Mouse (Mus musculus) liver, embryonic 12.5 days (tissue): ENCODE results near the gene Lrrc25. TPM values are rescaled to one million over a fixed set of nuclear protein-coding genes. Genes with fewer than 3 reads are reported as not detected.

Source experiments
- polyA plus RNA-seq: library from polyadenylated mRNA; unstranded; fragments of >200 nt; fragmentation: Nextera tagmentation; extraction: Ambion mirVana; gene quantifications from 2 replicates; pipeline ENCODE4 v1.2.1, GENCODE M21; 2016

The Lrrc25 gene
- polyA plus RNA-seq, 1 experiment from 2014 or later = 4.6 TPM

Other genes starting within 250 kb of the Lrrc25 start
- gene Comp, start 242.6 kb upstream of the Lrrc25 start, polyA plus RNA-seq = 0.27 and 0.63 TPM in 2 replicates
- 6.6 and 6.9 TPM in 2 replicates for gene Crtc1, start 176.6 kb upstream of the Lrrc25 start, polyA plus RNA-seq
- 9.4 and 9.5 TPM in 2 replicates for gene Klhl26, start 139.2 kb upstream of the Lrrc25 start, polyA plus RNA-seq
- 0.18 and 0.37 TPM in 2 replicates for gene Tmem59l, start 128.8 kb upstream of the Lrrc25 start, polyA plus RNA-seq
- 3.9 and 4.0 TPM in 2 replicates for gene Crlf1, start 123.0 kb upstream of the Lrrc25 start, polyA plus RNA-seq
- 85.6 and 86.6 TPM in 2 replicates for gene Rex1bd, start 109.4 kb upstream of the Lrrc25 start, polyA plus RNA-seq
- 841 and 876 TPM in 2 replicates for gene Uba52, start 105.4 kb upstream of the Lrrc25 start, polyA plus RNA-seq
- gene Fkbp8, start 88.4 kb upstream of the Lrrc25 start, polyA plus RNA-seq = 223 and 224 TPM in 2 replicates
- gene Kxd1, start 88.2 kb upstream of the Lrrc25 start, polyA plus RNA-seq = 44.7 and 45.0 TPM in 2 replicates
- gene Ell, start 76.7 kb upstream of the Lrrc25 start, polyA plus RNA-seq = 13.1 TPM in 2 replicates
- gene Isyna1, start 21.8 kb upstream of the Lrrc25 start, polyA plus RNA-seq = 114 and 115 TPM in 2 replicates
- 96.4 and 98.0 TPM in 2 replicates for gene Ssbp4, start 7.3 kb upstream of the Lrrc25 start, polyA plus RNA-seq
- gene Gdf15, start 16.3 kb downstream of the Lrrc25 start, polyA plus RNA-seq = 4.4 and 4.9 TPM in 2 replicates
- 19.6 and 24.2 TPM in 2 replicates for gene Pgpep1, start 44.2 kb downstream of the Lrrc25 start, polyA plus RNA-seq
- 266 and 269 TPM in 2 replicates for gene Lsm4, start 57.1 kb downstream of the Lrrc25 start, polyA plus RNA-seq
- gene Jund, start 82.8 kb downstream of the Lrrc25 start, polyA plus RNA-seq = 59.5 and 66.8 TPM in 2 replicates
- not detected in 2 replicates for gene Iqcn, start 87.3 kb downstream of the Lrrc25 start, polyA plus RNA-seq
- not detected in 2 replicates for gene Gm3336, start 102.4 kb downstream of the Lrrc25 start, polyA plus RNA-seq
- gene Pde4c, start 107.6 kb downstream of the Lrrc25 start, polyA plus RNA-seq = 0.56 and 0.71 TPM in 2 replicates
- gene Rab3a, start 138.5 kb downstream of the Lrrc25 start, polyA plus RNA-seq = 3.3 and 3.9 TPM in 2 replicates
- gene Mpv17l2, start 144.8 kb downstream of the Lrrc25 start, polyA plus RNA-seq = 52.2 and 52.7 TPM in 2 replicates
- gene Pik3r2, start 160.6 kb downstream of the Lrrc25 start, polyA plus RNA-seq = 23.3 and 27.3 TPM in 2 replicates
- 9.8 and 10.4 TPM in 2 replicates for gene Mast3, start 188.9 kb downstream of the Lrrc25 start, polyA plus RNA-seq
- gene Il12rb1, start 192.3 kb downstream of the Lrrc25 start, polyA plus RNA-seq = 0.18 and 0.22 TPM in 2 replicates
- gene Arrdc2, start 223.6 kb downstream of the Lrrc25 start, polyA plus RNA-seq = 16.1 and 17.8 TPM in 2 replicates
- gene Kcnn1, start 247.1 kb downstream of the Lrrc25 start, polyA plus RNA-seq = 0.55 and 0.72 TPM in 2 replicates